Mouse (Mus musculus) testis, adult 2 months (tissue): ENCODE data around the gene Sccpdh.

ENCODE experiments used
- CTCF ChIP-seq: fragments of 200-500 bp; IDR thresholded peaks from 2 replicates; pipeline ENCODE4 v1.5.1; 2012; ENCODE audit warnings: low read depth, mild to moderate bottlenecking, inconsistent platforms, low read length, moderate library complexity; ENCODE audit not compliant: control insufficient read depth, insufficient read depth, insufficient replicate concordance
- POLR2A ChIP-seq: fragments of 200-500 bp; IDR thresholded peaks from 2 replicates; pipeline ENCODE4 v1.6.1; 2012; ENCODE audit warnings: low read depth, mild to moderate bottlenecking, inconsistent platforms, low read length, moderate library complexity; ENCODE audit not compliant: control insufficient read depth

DNA sequence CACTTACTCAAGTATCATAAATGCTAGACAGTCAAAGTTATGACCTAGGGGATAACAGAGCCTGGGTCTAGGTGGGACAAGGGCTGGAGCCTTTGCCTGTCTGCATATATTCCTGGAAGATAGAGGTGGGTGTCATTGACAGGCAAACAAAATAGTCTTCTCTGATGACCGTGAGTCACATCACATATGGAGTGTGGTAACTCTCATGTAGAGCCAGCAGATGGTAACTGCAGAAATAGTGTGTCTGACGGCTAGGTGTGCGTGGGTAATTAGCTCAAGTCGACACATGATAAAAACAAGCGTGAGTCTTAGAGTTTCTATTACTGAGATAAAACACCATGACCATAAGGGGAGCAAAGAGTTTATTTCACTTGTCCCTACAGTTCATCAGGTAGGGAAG is 4.9 kb upstream of the Sccpdh start:
- TF ChIP-seq POLR2A = no peak
- no peak for TF ChIP-seq CTCF
